Mouse (Mus musculus): ENCODE measurements around the gene Lep. TPM values are rescaled to one million over a fixed set of nuclear protein-coding genes. Genes with fewer than 3 reads are reported as not detected.

The Lep gene
- polyA plus RNA-seq, 1 experiment from 2014 or later, result not detected

DNA sequence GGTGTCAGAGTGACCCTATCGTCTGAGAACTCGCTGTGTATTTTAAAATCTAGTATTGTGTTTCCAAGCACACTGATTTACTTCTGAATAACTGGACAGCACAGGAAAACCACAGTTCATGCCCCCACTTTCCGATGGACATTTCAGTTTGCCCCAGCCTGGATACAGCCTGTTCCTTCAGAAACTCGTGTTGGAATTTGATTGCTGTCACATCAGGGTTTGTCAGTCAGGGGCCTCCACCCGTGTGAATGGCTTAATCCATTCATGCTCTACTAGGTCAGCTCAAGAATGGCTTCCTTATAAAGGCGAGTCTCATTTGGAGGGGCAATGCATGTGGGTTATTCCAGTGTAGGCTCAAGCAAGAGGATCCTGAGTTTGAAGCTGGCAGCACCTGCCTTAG lies 33.3 kb upstream of the Lep start:
- Histone ChIP-seq H3K9ac (no peak overlapping the region), H3K4me2 (no peak overlapping the region), H3K9me3 (no peaks in the 10 kb centered on the region), H3K4me1 (replicated peaks) (peaks cover 15% of the 10 kb centered on the region), H3K36me3 (no peaks in the 10 kb centered on the region), H3K4me3 (no peak overlapping the region), H3K27me3 (peaks cover 10% of the 10 kb centered on the region), H3K27ac (replicated peaks) (no peak overlapping the region)
- WGBS, result 36% methylated on average over 6 of the region's 6 CpGs
- no peak for ATAC-seq (ENCODE audit: low FRiP score, low read depth)

DNA sequence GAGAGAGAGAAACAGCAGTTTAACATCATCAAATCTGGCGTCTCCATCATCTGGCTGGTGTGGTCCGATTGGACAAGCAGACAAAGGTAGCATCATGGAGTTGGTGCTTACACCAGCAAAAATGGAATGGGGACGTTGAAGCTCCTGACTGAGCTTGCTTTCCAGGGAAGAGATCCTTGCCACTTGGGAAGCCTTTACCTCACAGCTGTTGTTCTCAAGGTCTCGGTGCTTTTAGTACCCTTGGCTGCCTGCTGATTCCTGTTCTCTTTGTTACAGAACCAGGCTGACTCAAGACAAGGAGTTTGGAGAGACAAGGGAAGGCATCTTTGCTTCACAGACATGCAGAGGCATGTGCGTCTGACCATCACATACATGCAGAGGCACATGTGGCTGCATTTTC lies 31.9 kb upstream of the Lep start:
- no peak overlapping the region for H3K4me2 ChIP-seq
- no peak overlapping the region for H3K4me3 ChIP-seq
- H3K9me3 ChIP-seq, result no peaks in the 10 kb centered on the region
- peaks cover 20% of the 10 kb centered on the region for H3K4me1 ChIP-seq (replicated peaks)
- no peak for ATAC-seq (ENCODE audit: low FRiP score, low read depth)
- peaks cover 10% of the 10 kb centered on the region for H3K27me3 ChIP-seq
- 55% methylated on average over 5 of the region's 5 CpGs for WGBS
- H3K36me3 ChIP-seq, result no peaks in the 10 kb centered on the region
- H3K9ac ChIP-seq, result no peak overlapping the region
- no peak overlapping the region for H3K27ac ChIP-seq (replicated peaks)

DNA sequence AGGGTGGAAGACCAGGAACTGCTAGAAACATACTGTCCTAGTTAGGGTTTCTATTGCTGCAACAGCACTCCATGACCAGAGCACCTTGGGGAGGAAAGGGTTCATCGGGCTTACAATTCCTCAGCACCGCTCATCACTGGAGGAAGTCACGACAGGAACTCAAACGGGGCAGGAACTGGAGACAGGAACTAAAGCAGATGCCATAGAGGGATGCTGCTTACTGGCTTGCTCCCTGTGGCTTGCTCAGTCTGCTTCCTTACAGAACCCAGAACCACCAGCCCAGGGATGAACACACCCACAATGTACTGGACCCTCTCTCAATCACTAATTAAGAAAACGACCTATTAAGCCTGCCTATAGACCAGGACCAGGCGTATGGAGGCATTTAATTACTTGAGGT lies 30.5 kb upstream of the Lep start:
- no peak overlapping the region for H3K4me2 ChIP-seq
- ATAC-seq (ENCODE audit: low FRiP score, low read depth), result no peak
- no peak overlapping the region for H3K9ac ChIP-seq
- no peak overlapping the region for H3K4me3 ChIP-seq
- peaks cover 22% of the 10 kb centered on the region for H3K4me1 ChIP-seq (replicated peaks)
- 82% methylated on average over 6 of the region's 6 CpGs for WGBS
- H3K27me3 ChIP-seq, result peaks cover 10% of the 10 kb centered on the region; the same call in 1 of the 2 replicates
- no peak overlapping the region for H3K27ac ChIP-seq (replicated peaks)
- H3K36me3 ChIP-seq, result no peaks in the 10 kb centered on the region
- no peaks in the 10 kb centered on the region for H3K9me3 ChIP-seq

DNA sequence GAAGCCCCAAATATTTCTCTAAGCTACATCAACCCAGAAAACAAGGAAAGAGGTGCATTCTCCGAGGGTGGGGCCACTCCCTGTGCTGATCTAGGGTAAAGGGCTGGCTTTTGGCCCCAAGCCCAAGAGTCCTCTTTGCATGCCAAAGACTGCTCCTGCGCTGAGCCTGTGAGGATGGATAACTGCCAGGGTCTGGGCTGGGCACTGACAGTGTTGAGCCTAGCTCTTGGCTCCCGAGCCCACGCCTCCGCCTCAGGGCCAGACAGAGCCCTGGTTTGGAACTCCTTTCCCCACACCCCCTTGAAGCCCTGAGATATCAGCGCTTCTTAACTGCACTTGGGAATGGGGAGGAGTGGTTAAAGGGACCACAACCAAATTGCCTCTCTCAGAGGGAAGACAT lies 28.8 kb upstream of the Lep start:
- H3K4me1 ChIP-seq (replicated peaks), result peaks cover 22% of the 10 kb centered on the region
- no peaks in the 10 kb centered on the region for H3K27me3 ChIP-seq
- H3K9me3 ChIP-seq, result no peaks in the 10 kb centered on the region
- H3K27ac ChIP-seq (replicated peaks), result no peak overlapping the region
- WGBS, result 64% methylated on average over 6 of the region's 6 CpGs
- no peak overlapping the region for H3K4me2 ChIP-seq
- H3K36me3 ChIP-seq, result no peaks in the 10 kb centered on the region
- H3K4me3 ChIP-seq, result no peak overlapping the region
- no peak overlapping the region for H3K9ac ChIP-seq
- ATAC-seq (ENCODE audit: low FRiP score, low read depth), result peak; percentile 76

DNA sequence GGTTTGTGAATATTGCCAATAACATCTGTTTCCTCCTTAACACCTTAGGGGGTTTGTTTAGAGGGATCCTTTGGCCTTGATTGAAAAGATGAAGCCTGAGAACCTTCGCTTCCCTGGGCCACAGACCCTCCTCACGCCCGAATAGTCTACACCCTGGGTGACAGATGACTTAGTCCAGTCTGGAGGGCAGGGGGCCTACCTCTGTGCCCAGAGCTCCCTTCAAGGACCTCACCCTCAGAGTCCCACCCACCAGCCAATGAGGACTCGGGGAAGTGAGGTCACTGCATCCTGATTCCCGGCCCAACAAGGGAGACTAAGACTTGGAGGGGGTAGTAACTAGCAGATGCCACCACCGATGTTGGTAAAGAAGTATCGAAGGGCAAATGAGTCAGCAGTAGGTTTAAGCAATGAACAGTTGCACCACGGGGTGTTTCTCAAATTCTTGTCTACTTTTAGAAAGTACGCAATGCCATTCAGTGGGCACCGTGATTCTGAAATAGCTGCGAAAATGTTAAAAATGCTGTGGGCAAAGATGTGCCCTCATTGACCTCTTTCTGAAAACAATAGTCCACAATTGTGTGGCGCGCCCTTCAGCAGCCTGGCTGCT lies 28.2 kb upstream of the Lep start:
- 88% methylated on average over 13 of the region's 13 CpGs for WGBS
- H3K9me3 ChIP-seq, result no peaks in the 10 kb centered on the region

DNA sequence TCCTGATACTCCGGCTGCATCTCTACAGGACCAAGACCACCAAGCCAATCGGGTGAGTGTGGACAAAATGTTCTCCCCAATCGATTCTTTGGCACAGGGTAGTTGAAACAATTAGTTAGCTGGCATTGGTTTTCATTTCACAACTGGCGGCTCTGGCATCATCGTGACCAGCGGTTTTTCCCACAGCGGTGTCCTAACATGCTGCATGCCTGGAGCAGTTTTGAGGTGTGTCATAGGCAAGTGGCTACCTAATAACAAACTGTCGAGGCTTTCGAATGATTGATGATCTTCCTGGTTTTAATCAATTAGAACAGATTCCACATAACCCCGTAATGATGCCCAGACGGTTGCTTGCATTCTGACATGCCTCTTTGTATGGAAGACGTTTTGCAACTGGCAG lies 27.6 kb upstream of the Lep start:
- Histone ChIP-seq H3K4me1 (replicated peaks) (peaks cover 25% of the 10 kb centered on the region), H3K9me3 (no peaks in the 10 kb centered on the region), H3K4me2 (no peak overlapping the region), H3K36me3 (no peaks in the 10 kb centered on the region), H3K4me3 (no peak overlapping the region), H3K9ac (no peak overlapping the region), H3K27ac (replicated peaks) (no peak overlapping the region), H3K27me3 (no peaks in the 10 kb centered on the region)
- 72% methylated on average over 12 of the region's 12 CpGs for WGBS
- no peak for ATAC-seq (ENCODE audit: low FRiP score, low read depth)

More for the DNA sequence above, 28.2 kb upstream of the Lep start:
- Histone ChIP-seq H3K4me1 (replicated peaks) (peaks cover 25% of the 10 kb centered on the region), H3K27me3 (no peaks in the 10 kb centered on the region), H3K4me3 (no peak overlapping the region), H3K9ac (no peak overlapping the region), H3K36me3 (no peaks in the 10 kb centered on the region), H3K4me2 (no peak overlapping the region), H3K27ac (replicated peaks) (no peak overlapping the region)
- ATAC-seq (ENCODE audit: low FRiP score, low read depth), result no peak

DNA sequence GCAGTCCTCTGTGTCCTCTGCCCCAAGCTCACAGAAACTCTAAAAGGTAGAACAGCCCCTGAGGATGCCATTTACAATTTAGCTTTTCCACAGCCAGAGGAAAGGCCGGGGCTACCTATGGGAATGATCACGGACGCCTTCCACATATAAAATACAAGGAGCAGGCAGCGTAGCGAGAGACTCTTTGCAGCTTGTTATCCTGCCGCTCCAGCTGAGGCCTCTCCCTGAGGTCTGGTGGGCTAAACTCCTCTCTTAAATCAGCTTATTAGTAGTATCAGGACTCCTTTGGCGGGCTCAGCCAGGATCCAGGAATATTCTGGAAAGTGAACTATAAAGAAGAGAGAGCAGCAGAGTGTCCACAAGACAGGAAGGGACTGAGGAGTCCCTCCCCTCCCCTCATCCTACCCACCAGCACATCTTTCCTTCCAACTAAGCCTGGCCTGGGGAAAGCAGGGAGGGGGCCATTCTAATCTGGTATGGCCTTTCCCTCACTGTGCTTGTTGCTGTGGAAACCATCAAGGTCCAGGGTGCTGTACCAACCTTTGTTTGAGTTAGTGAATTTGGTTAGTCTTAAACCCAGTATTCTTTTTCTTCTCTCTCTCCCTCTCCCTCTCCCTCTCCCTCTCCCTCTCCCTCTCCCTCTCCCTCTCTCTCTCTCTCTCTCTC lies 25.9 kb upstream of the Lep start:
- WGBS, result 54% methylated on average over 7 of the region's 7 CpGs
- no peak overlapping the region for H3K27ac ChIP-seq (replicated peaks)
- H3K9ac ChIP-seq, result no peak overlapping the region
- no peak for ATAC-seq (ENCODE audit: low FRiP score, low read depth)
- no peaks in the 10 kb centered on the region for H3K36me3 ChIP-seq
- H3K4me1 ChIP-seq (replicated peaks), result peaks cover 25% of the 10 kb centered on the region
- no peak overlapping the region for H3K4me3 ChIP-seq
- H3K4me2 ChIP-seq, result no peak overlapping the region
- no peaks in the 10 kb centered on the region for H3K27me3 ChIP-seq
- no peaks in the 10 kb centered on the region for H3K9me3 ChIP-seq

DNA sequence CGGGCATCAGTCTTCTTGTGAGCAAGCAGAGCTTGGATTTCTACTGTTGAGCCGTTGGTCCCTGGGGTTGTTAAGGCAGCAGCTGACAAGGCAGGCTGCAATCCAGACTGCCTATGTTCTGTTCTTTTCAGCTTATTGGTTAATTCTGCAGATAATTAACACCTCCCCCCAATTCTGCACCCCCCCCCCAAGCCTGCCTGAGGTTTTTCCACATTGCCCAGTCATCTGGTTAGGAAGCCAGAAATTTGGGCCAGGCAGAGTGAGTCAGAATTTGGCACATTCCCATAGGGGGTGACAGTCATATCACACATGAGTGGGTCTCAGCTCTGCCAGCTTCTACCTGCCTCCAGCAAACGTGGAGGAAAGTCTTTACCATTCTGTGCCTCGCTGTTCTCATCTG lies 23.3 kb upstream of the Lep start:
- no peak overlapping the region for H3K4me3 ChIP-seq
- no peak overlapping the region for H3K27ac ChIP-seq (replicated peaks)
- H3K4me1 ChIP-seq (replicated peaks), result peaks cover 17% of the 10 kb centered on the region
- H3K9ac ChIP-seq, result no peak overlapping the region
- H3K27me3 ChIP-seq, result no peaks in the 10 kb centered on the region
- H3K9me3 ChIP-seq, result no peaks in the 10 kb centered on the region
- ATAC-seq (ENCODE audit: low FRiP score, low read depth), result peak; percentile 54; the same call in 1 of the 2 replicates
- 41% methylated on average over 4 of the region's 4 CpGs for WGBS
- no peak overlapping the region for H3K4me2 ChIP-seq
- H3K36me3 ChIP-seq, result no peaks in the 10 kb centered on the region

DNA sequence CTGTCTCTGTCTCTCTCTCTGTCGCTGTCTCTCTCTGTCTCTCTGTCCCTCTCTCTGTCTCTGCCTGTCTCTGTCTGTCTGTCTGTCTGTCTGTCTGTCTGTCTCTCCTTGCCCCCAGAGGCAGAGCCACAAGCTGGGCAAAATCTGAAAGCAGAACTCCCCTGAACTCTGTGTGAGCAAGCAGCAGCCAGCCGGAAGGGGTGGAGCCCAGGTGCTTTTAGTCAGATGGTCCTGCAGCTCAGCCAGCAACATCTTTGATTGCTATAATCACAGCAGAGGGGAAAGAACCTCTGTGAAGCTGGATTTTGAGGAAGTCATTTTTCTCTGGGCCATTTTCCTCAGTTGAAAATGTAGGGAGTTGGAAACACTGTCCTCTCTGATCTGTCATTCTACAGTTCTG lies 19.8 kb upstream of the Lep start:
- Histone ChIP-seq H3K4me3 (no peak overlapping the region), H3K9ac (no peak overlapping the region), H3K27ac (replicated peaks) (no peak overlapping the region), H3K4me2 (no peak overlapping the region), H3K27me3 (no peaks in the 10 kb centered on the region), H3K9me3 (no peaks in the 10 kb centered on the region), H3K36me3 (no peaks in the 10 kb centered on the region), H3K4me1 (replicated peaks) (peaks cover 3% of the 10 kb centered on the region; the same call in 1 of the 2 replicates)
- 83% methylated on average over 2 of the region's 2 CpGs for whole genome bisulfite sequencing
- no peak for ATAC-seq (ENCODE audit: low FRiP score, low read depth)

DNA sequence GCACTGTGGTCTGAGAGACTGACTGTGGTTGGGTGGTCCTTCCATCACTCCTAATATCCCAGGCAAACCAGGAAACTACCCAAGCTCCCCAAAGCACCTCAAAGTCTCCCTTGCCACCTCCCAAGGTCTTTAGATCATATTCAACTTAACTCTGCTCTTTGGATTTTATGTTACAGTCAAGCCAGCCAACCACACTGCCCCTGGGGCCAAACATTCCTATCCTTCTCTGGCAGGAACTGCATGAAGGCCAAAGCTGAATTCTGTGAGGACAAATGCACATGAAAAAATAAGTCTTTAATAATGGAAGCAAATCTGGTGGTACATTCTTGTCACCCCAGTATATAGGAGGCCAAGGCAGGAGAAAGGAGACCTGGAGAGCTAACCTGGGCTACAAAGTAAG lies 16.0 kb upstream of the Lep start:
- ATAC-seq (ENCODE audit: low FRiP score, low read depth), result no peak
- H3K36me3 ChIP-seq, result no peaks in the 10 kb centered on the region
- H3K4me2 ChIP-seq, result no peak overlapping the region
- H3K9me3 ChIP-seq, result no peaks in the 10 kb centered on the region
- H3K9ac ChIP-seq, result no peak overlapping the region
- H3K4me1 ChIP-seq (replicated peaks), result no peaks in the 10 kb centered on the region
- no peak overlapping the region for H3K4me3 ChIP-seq
- no peaks in the 10 kb centered on the region for H3K27me3 ChIP-seq
- no peak overlapping the region for H3K27ac ChIP-seq (replicated peaks)

DNA sequence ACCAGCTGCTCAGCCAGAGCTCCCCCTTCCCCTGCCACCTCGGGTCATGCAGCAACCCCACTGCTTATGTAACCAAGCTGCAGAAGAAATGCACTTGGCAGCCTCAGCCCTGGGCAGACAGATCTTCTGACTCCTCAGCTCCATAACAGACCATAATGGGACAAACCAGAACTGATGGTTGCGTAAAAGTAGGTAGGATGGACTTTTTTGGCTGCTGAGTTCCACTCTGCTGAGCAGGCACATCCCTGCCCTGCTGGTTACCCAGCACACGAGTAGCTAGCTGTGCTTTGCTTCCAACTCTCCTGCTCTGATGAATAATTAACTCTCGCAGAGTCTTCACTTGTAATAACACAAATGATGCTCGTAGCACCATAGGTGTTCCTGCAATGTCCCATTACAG lies 10.1 kb upstream of the Lep start:
- peaks cover 22% of the 10 kb centered on the region for H3K4me1 ChIP-seq (replicated peaks)
- H3K9me3 ChIP-seq, result no peaks in the 10 kb centered on the region
- no peaks in the 10 kb centered on the region for H3K36me3 ChIP-seq
- H3K4me3 ChIP-seq, result no peak overlapping the region
- H3K27ac ChIP-seq (replicated peaks), result no peak overlapping the region
- 41% methylated on average over 5 of the region's 5 CpGs for WGBS
- no peaks in the 10 kb centered on the region for H3K27me3 ChIP-seq
- 0 out of 2 replicates have a peak, but pooled peaks have one; percentile 19 for ATAC-seq (ENCODE audit: low FRiP score, low read depth)
- H3K9ac ChIP-seq, result no peak overlapping the region
- no peak overlapping the region for H3K4me2 ChIP-seq

DNA sequence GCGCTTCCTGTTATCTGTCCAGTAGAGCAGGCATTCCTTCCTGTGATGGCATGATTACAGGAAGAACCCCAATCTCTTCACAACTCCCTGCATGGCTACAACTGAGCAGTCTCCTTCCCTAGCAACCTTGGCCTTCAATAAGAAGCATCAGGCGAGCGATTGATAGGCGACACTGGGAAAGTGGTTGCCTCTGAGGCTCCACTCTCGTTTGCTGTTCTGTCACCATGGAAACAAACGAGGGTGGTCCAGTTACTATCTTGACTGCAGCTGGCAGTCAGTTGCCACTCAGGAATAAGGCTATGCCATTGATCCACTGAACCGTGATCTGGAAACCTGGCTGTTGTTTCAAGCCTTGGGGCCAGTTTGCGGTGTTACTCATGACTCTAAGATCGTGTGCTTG lies 7.8 kb upstream of the Lep start:
- Histone ChIP-seq H3K4me2 (no peak overlapping the region), H3K9ac (no peak overlapping the region), H3K4me3 (no peak overlapping the region), H3K36me3 (no peaks in the 10 kb centered on the region), H3K27ac (replicated peaks) (no peak overlapping the region; the same call in 1 of the 2 replicates), H3K27me3 (no peaks in the 10 kb centered on the region), H3K4me1 (replicated peaks) (peaks cover 22% of the 10 kb centered on the region), H3K9me3 (no peaks in the 10 kb centered on the region)
- 33% methylated on average over 9 of the region's 9 CpGs for WGBS
- ATAC-seq (ENCODE audit: low FRiP score, low read depth), result peak; percentile 42; the same call in 1 of the 2 replicates

DNA sequence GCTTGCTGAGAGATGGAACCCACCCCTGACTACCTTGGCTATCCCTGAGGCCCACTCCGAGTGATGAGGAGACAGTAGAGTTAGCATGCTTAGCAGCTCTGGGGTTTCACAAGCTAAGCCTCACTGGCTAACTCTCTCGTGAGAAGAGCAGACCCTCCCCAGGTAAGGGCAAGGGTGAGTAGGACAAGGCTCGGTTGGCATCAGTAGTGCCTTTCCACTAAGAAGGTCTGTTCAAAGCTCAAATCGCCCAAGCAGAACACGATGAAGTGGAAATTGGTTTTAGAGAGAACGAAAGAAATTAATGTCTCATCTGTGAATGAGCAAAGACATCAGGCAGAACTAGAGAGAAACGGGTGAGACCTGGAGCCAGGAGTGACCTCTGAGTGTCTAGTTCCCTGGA lies 6.8 kb upstream of the Lep start:
- H3K4me1 ChIP-seq (replicated peaks), result peaks cover 22% of the 10 kb centered on the region
- 76% methylated on average over 7 of the region's 7 CpGs for WGBS
- H3K27ac ChIP-seq (replicated peaks), result no peak overlapping the region
- no peaks in the 10 kb centered on the region for H3K36me3 ChIP-seq
- no peaks in the 10 kb centered on the region for H3K9me3 ChIP-seq
- no peak overlapping the region for H3K9ac ChIP-seq
- ATAC-seq (ENCODE audit: low FRiP score, low read depth), result no peak
- no peak overlapping the region for H3K4me2 ChIP-seq
- no peak overlapping the region for H3K4me3 ChIP-seq
- no peaks in the 10 kb centered on the region for H3K27me3 ChIP-seq

Data from hindbrain, embryonic 15.5 days (tissue).